Mouse (Mus musculus): ENCODE results near the gene Trpm6.

- TF ChIP-seq CTCF (IDR thresholded peaks at IDR 0.05; ENCODE audit: low read depth) (no peak), EP300 (optimal IDR thresholded peaks at IDR 0.05) (no peak)
Measured at GRCm38 (mm10) chr19:18898238-18898637, 148.5 kb downstream of the Trpm6 start.

Measured in stomach, postnatal 0 days (tissue).